Mouse (Mus musculus): Measurements from ENCODE around the gene Ptpn18.

- TF ChIP-seq CTCF (IDR thresholded peaks at IDR 0.05; ENCODE audit: low read depth) (no peak), EP300 (IDR thresholded peaks at IDR 0.05; ENCODE audit: low read depth) (no peak)
Measured at GRCm38 (mm10) chr1:34505307-34505706, 45.7 kb downstream of the Ptpn18 start.

Data from liver, postnatal 0 days (tissue).